Mouse (Mus musculus): ENCODE data around the gene Prdm10. TPM values are rescaled to one million over a fixed set of nuclear protein-coding genes. Genes with fewer than 3 reads are reported as not detected.
A peak's percentile ranks its signal among the peaks of the same experiment; 100 is the strongest.

The Prdm10 gene
- polyA plus RNA-seq, 1 experiment from 2014 or later, result 7.7 TPM

DNA sequence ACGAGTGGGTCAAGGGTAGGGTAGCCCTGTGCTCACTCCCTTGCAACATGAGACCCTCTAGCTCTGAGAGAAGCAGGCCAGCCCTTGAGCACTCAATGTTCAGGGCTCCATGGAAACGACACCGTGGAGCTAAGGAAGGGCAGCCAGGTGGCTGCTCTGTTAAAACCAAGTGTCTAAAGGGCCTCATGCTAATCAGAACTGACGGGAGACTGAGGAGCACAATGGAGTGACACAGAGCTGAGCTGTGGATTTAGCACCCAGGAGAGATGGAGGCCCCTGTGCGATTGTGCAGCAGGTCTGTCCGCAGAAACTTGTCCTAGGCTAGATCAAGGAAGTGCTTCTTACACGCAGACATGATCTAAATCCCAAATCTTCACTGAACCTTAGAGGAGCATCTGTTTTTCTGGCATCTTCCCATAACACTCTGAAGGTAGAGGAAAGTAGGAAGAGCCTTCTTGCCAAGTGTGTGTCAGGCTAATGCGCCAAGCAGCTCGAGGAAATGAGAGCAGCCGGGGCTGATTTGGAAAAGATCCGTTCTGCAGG is 64.0 kb downstream of the Prdm10 start:
- Histone ChIP-seq H3K36me3 (ENCODE audit: control insufficient read depth, insufficient read depth, low read length) (no peaks in the 10 kb centered on the region; the same call in 1 of the 2 replicates), H3K9me3 (ENCODE audit: control insufficient read depth, low read length) (no peaks in the 10 kb centered on the region), H3K4me2 (ENCODE audit: low read depth, severe bottlenecking) (no peak overlapping the region), H3K4me3 (ENCODE audit: low read depth, low read length) (no peak overlapping the region), H3K27me3 (ENCODE audit: control insufficient read depth, insufficient read depth, low read length) (no peaks in the 10 kb centered on the region), H3K9ac (ENCODE audit: low read length) (no peak overlapping the region), H3K27ac (replicated peaks; ENCODE audit: low read depth, low read length) (no peak overlapping the region), H3K4me1 (ENCODE audit: control insufficient read depth, insufficient read depth, low read length) (no peaks in the 10 kb centered on the region)
- WGBS, result 72% methylated on average over 11 of the region's 11 CpGs
- ATAC-seq (ENCODE audit: insufficient number of reproducible peaks, low FRiP score, low TSS enrichment, low read depth), result no peak
- no peak for DNase-seq (ENCODE audit: low spot score)

DNA sequence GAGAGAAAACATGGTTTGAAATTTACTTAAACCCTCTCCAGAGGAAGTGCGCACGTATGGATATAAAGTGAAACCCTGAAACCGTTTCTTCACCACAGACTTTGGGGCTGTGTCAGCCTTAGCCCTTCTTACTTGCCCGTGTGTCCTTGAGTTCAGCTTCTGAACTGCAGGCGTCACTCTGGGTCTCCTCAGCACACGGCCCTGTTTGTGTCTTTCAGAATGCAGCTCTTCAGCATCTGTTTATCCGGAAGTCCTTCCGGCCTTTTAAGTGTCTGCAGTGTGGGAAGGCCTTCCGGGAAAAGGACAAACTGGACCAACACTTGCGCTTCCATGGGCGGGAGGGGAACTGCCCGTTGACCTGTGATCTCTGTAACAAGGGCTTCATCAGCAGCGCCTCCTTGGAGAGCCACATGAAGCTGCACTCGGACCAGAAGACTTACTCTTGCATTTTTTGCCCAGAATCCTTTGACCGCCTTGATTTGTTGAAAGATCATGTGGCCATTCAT is 66.3 kb downstream of the Prdm10 start:
- no peak overlapping the region for H3K4me3 ChIP-seq (ENCODE audit: low read depth, low read length)
- ATAC-seq (ENCODE audit: insufficient number of reproducible peaks, low FRiP score, low TSS enrichment, low read depth) (no peak), DNase-seq (ENCODE audit: low spot score) (no peak)
- WGBS, result 71% methylated on average over 15 of the region's 15 CpGs
- H3K4me1 ChIP-seq (ENCODE audit: control insufficient read depth, insufficient read depth, low read length), result no peaks in the 10 kb centered on the region
- H3K36me3 ChIP-seq (ENCODE audit: control insufficient read depth, insufficient read depth, low read length), result no peaks in the 10 kb centered on the region; the same call in 1 of the 2 replicates
- H3K4me2 ChIP-seq (ENCODE audit: low read depth, severe bottlenecking), result no peak overlapping the region
- no peak overlapping the region for H3K9ac ChIP-seq (ENCODE audit: low read length)
- no peak overlapping the region for H3K27ac ChIP-seq (replicated peaks; ENCODE audit: low read depth, low read length)
- no peaks in the 10 kb centered on the region for H3K27me3 ChIP-seq (ENCODE audit: control insufficient read depth, insufficient read depth, low read length)
- no peaks in the 10 kb centered on the region for H3K9me3 ChIP-seq (ENCODE audit: control insufficient read depth, low read length)

DNA sequence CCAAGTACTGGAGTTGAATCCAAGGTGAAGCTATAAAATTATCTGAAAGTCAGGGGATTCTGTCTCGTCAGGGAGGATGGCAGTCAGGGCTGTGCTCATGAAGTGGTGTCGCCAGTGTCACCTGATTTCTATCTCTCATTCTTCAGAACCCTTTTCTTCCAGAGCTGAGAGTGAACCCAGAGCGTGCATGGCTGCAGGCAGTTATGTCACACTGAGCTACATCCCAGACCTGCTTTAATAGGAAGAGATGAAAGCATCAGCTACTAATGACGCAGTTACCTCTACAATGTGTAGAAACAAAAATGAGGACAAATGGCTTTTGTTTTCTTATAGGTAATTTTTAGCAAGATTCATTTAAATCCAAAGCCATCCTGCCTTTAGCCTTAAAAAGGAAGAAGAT is 68.1 kb downstream of the Prdm10 start:
- H3K36me3 ChIP-seq (ENCODE audit: control insufficient read depth, insufficient read depth, low read length), result no peaks in the 10 kb centered on the region; the same call in 1 of the 2 replicates
- no peaks in the 10 kb centered on the region for H3K4me1 ChIP-seq (ENCODE audit: control insufficient read depth, insufficient read depth, low read length)
- H3K9me3 ChIP-seq (ENCODE audit: control insufficient read depth, low read length), result no peaks in the 10 kb centered on the region
- no peak overlapping the region for H3K27ac ChIP-seq (replicated peaks; ENCODE audit: low read depth, low read length)
- no peak for ATAC-seq (ENCODE audit: insufficient number of reproducible peaks, low FRiP score, low TSS enrichment, low read depth)
- no peak overlapping the region for H3K4me2 ChIP-seq (ENCODE audit: low read depth, severe bottlenecking)
- H3K27me3 ChIP-seq (ENCODE audit: control insufficient read depth, insufficient read depth, low read length), result no peaks in the 10 kb centered on the region
- no peak overlapping the region for H3K4me3 ChIP-seq (ENCODE audit: low read depth, low read length)
- WGBS, result 83% methylated on average over 4 of the region's 4 CpGs
- no peak overlapping the region for H3K9ac ChIP-seq (ENCODE audit: low read length)
- DNase-seq (ENCODE audit: low spot score), result no peak

DNA sequence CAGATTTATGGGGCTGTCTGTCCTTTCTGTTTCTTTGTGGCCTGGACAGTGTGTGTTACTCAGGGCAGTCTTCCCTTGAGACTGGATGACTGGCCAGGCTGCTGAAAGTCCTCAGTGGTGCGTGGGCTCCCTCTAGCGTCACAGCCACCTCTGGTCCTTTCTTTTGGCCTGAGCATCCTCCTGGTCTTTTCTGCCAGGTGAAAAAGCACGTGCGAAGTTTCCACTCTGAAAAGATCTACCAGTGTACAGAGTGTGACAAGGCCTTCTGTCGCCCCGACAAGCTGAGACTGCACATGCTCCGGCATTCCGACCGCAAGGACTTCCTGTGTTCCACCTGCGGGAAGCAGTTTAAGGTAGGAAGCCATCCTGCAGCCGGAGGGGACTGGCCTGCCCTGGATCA is 68.6 kb downstream of the Prdm10 start:
- H3K9me3 ChIP-seq (ENCODE audit: control insufficient read depth, low read length), result no peaks in the 10 kb centered on the region
- H3K4me1 ChIP-seq (ENCODE audit: control insufficient read depth, insufficient read depth, low read length), result no peaks in the 10 kb centered on the region
- H3K27ac ChIP-seq (replicated peaks; ENCODE audit: low read depth, low read length), result no peak overlapping the region
- H3K9ac ChIP-seq (ENCODE audit: low read length), result no peak overlapping the region
- no peak overlapping the region for H3K4me2 ChIP-seq (ENCODE audit: low read depth, severe bottlenecking)
- 71% methylated on average over 11 of the region's 11 CpGs for WGBS
- no peaks in the 10 kb centered on the region for H3K27me3 ChIP-seq (ENCODE audit: control insufficient read depth, insufficient read depth, low read length)
- peak; percentile 81 for DNase-seq (ENCODE audit: low spot score)
- ATAC-seq (ENCODE audit: insufficient number of reproducible peaks, low FRiP score, low TSS enrichment, low read depth), result no peak
- H3K4me3 ChIP-seq (ENCODE audit: low read depth, low read length), result no peak overlapping the region
- no peaks in the 10 kb centered on the region; the same call in 1 of the 2 replicates for H3K36me3 ChIP-seq (ENCODE audit: control insufficient read depth, insufficient read depth, low read length)

DNA sequence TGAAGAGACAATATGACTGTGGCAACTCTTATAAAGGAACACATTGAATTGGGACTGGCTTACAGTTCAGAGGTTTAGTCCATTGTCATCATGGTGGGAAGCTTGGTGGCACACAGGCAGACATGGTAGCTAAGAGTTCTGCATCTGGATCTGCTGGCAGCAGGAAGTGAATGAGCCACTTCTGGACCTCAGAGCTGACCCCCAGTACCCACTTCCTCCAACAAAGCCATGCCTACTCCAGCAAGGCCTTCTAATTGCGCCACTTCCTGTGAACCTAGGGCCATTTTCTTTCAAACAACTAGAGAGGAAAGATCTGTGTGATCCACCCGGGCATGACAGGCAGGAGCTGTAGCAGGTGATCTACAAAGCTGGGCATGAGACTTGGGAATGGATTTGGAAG is 72.4 kb downstream of the Prdm10 start:
- no peak overlapping the region for H3K27ac ChIP-seq (replicated peaks; ENCODE audit: low read depth, low read length)
- H3K36me3 ChIP-seq (ENCODE audit: control insufficient read depth, insufficient read depth, low read length), result no peaks in the 10 kb centered on the region; the same call in 1 of the 2 replicates
- no peaks in the 10 kb centered on the region for H3K9me3 ChIP-seq (ENCODE audit: control insufficient read depth, low read length)
- 88% methylated on average over 2 of the region's 2 CpGs for WGBS
- DNase-seq (ENCODE audit: low spot score) (no peak), ATAC-seq (ENCODE audit: insufficient number of reproducible peaks, low FRiP score, low TSS enrichment, low read depth) (no peak)
- no peak overlapping the region for H3K9ac ChIP-seq (ENCODE audit: low read length)
- no peak overlapping the region for H3K4me3 ChIP-seq (ENCODE audit: low read depth, low read length)
- no peaks in the 10 kb centered on the region for H3K4me1 ChIP-seq (ENCODE audit: control insufficient read depth, insufficient read depth, low read length)
- no peaks in the 10 kb centered on the region for H3K27me3 ChIP-seq (ENCODE audit: control insufficient read depth, insufficient read depth, low read length)
- H3K4me2 ChIP-seq (ENCODE audit: low read depth, severe bottlenecking), result no peak overlapping the region

DNA sequence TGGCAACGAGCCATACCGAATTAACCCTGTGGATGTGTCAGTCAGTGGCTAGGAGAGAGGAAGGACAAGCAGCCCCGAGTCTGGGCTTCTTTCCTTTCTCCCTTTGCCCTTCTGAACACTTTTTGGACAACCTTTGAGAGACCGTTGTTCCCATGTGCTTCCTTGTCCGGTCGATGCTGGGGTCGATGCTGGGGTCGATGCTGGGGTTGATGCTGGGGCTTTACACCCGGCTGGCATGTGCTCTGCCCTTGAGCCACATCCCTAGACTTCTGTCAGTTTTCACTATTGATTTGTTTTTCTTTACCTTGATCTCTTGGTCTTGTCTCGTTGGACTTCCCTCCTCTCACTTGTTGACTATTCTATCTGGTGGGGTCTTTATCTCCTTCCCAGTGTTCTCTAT is 73.2 kb downstream of the Prdm10 start:
- no peak overlapping the region for H3K4me3 ChIP-seq (ENCODE audit: low read depth, low read length)
- no peak for ATAC-seq (ENCODE audit: insufficient number of reproducible peaks, low FRiP score, low TSS enrichment, low read depth)
- H3K9ac ChIP-seq (ENCODE audit: low read length), result no peak overlapping the region
- H3K27ac ChIP-seq (replicated peaks; ENCODE audit: low read depth, low read length), result no peak overlapping the region
- no peaks in the 10 kb centered on the region for H3K9me3 ChIP-seq (ENCODE audit: control insufficient read depth, low read length)
- no peaks in the 10 kb centered on the region for H3K4me1 ChIP-seq (ENCODE audit: control insufficient read depth, insufficient read depth, low read length)
- no peak overlapping the region for H3K4me2 ChIP-seq (ENCODE audit: low read depth, severe bottlenecking)
- H3K27me3 ChIP-seq (ENCODE audit: control insufficient read depth, insufficient read depth, low read length), result no peaks in the 10 kb centered on the region
- 87% methylated on average over 10 of the region's 10 CpGs for WGBS
- H3K36me3 ChIP-seq (ENCODE audit: control insufficient read depth, insufficient read depth, low read length), result no peaks in the 10 kb centered on the region; the same call in 1 of the 2 replicates
- DNase-seq (ENCODE audit: low spot score), result no peak

DNA sequence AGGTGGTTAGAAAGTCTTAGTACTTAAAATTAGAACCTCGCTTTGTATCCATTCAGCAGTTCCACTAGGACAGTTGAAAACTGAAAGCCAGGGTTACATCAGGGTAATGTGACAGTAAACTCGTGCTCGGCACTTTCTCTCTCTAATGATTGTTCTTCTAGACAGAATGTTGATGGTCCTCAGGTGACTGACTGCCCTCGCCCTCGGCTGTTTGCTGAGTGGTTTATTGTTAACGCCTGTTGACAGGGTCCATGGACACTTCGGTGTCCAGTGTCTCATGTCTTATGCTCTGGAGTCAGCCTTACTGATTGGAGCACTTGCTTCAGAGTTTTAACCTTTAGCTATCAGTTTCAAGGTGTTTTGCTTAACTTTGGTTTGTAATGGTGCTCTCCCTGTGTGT is 73.7 kb downstream of the Prdm10 start:
- 84% methylated on average over 7 of the region's 7 CpGs for WGBS
- no peak for ATAC-seq (ENCODE audit: insufficient number of reproducible peaks, low FRiP score, low TSS enrichment, low read depth)
- H3K4me1 ChIP-seq (ENCODE audit: control insufficient read depth, insufficient read depth, low read length), result no peaks in the 10 kb centered on the region
- no peaks in the 10 kb centered on the region for H3K27me3 ChIP-seq (ENCODE audit: control insufficient read depth, insufficient read depth, low read length)
- no peak overlapping the region for H3K4me3 ChIP-seq (ENCODE audit: low read depth, low read length)
- H3K9ac ChIP-seq (ENCODE audit: low read length), result no peak overlapping the region
- DNase-seq (ENCODE audit: low spot score), result no peak
- H3K36me3 ChIP-seq (ENCODE audit: control insufficient read depth, insufficient read depth, low read length), result peaks cover 4% of the 10 kb centered on the region; the same call in 1 of the 2 replicates
- H3K27ac ChIP-seq (replicated peaks; ENCODE audit: low read depth, low read length), result no peak overlapping the region
- no peaks in the 10 kb centered on the region for H3K9me3 ChIP-seq (ENCODE audit: control insufficient read depth, low read length)
- no peak overlapping the region for H3K4me2 ChIP-seq (ENCODE audit: low read depth, severe bottlenecking)

DNA sequence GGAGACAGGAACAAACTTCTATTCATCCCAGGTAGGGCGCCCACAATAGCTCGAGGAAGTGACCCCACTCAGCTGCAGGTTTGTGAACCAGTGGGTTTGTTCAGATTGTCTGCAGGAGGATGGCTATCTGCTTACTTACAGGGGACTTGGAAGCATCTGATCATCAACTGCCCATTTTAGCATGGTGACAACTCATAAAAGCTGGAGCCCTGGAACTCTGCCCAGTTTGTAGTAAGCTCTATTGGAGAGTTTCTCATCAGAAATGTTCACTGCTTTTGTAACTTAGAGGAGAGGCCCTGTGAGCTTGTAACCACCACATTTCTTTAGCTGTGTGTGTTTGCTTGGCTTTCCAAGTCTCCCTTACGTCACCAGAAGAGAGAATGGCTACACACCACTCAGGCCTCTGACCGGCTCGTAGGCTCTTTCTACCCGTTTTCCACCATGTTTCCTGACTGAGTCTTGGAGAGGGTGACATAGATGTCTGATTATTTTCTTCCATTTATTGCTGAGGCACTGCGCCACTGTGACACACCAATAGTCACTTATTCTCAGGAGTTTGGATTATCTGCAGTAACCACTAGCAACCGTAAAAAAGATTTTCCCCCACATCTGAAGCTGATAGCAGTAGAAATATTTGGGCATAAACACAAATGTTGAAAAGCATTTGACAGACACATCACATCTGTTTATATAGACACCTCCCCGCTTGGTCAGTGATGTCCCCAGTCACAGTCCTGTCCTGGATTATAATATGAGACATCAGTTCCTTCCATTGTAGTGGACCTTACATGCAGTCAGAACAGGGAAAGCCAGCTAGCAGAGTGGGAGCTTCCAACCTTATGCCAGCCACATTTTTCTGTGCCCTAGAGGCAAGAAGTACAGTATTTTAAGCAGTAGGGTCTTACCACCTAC is 83.6 kb downstream of the Prdm10 start:
- DNase-seq (ENCODE audit: low spot score) (no peak), ATAC-seq (ENCODE audit: insufficient number of reproducible peaks, low FRiP score, low TSS enrichment, low read depth) (no peak)
- H3K4me3 ChIP-seq (ENCODE audit: low read depth, low read length), result no peak overlapping the region
- H3K27ac ChIP-seq (replicated peaks; ENCODE audit: low read depth, low read length), result no peak overlapping the region
- H3K27me3 ChIP-seq (ENCODE audit: control insufficient read depth, insufficient read depth, low read length), result no peaks in the 10 kb centered on the region
- peaks cover 4% of the 10 kb centered on the region; the same call in 1 of the 2 replicates for H3K36me3 ChIP-seq (ENCODE audit: control insufficient read depth, insufficient read depth, low read length)
- 93% methylated on average over 9 of the region's 9 CpGs for WGBS
- H3K9me3 ChIP-seq (ENCODE audit: control insufficient read depth, low read length), result no peaks in the 10 kb centered on the region
- H3K9ac ChIP-seq (ENCODE audit: low read length), result no peak overlapping the region
- no peaks in the 10 kb centered on the region for H3K4me1 ChIP-seq (ENCODE audit: control insufficient read depth, insufficient read depth, low read length)
- no peak overlapping the region for H3K4me2 ChIP-seq (ENCODE audit: low read depth, severe bottlenecking)

Data from limb, embryonic 11.5 days (tissue).